In the genomic region with DNA sequence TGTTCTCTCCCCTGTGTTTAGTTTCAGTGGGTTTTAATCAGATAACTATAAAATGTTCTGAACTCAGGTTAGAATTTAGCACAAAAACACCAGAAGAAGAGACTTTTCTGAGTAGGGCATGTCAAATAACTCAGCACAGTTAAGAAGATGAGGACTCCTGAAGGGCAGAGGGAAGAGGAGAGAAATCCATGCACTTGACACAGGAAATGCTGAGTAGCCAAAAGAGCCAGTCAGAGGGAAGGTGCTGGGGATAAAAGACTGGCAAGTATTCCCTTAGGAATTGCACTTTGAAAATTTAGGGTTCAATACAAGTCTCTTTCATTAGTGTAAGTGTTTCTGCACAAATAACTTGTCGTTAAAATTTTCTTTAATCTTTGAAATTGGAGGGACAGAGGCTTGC, we compare ENCODE assay signal across 25 mouse cellular contexts.
A peak's percentile ranks its signal among the peaks of the same experiment; 100 is the strongest.
DNase-seq lines count a peak whose midpoint lies in the region; ATAC-seq and TF ChIP-seq lines count a peak whose summit lies in the region.
"Had no signal": no experiment of that assay in that cellular context is flagged by ENCODE, and none has a peak within 500 bp of the region (broad histone marks: within the 10 kb centered on the region; RNA-seq: fewer than 3 reads in every experiment).

No protein-coding gene starts in this region.

- ATAC-seq in midbrain, embryonic 11.5 days (ENCODE audit: low FRiP score) = peak; percentile 58; the same call in 1 of the 2 replicates
- ATAC-seq in midbrain, embryonic 15.5 days (replicated peaks) = no peak
- ATAC-seq in midbrain, embryonic 14.5 days (ENCODE audit: low FRiP score, low TSS enrichment) = no peak
- ATAC-seq: activated CD4-positive, CD25-positive, alpha-beta regulatory T cell, adult 4 months; CD4-positive, CD25-positive, alpha-beta regulatory T cell, adult 4 months; forebrain, embryonic 13.5 days; forebrain, embryonic 15.5 days; forebrain, postnatal 0 days; Patski had no signal

- H3K9ac ChIP-seq in midbrain, embryonic 11.5 days (ENCODE audit: low read length) = no peak overlapping the region
- no peak overlapping the region for H3K9ac ChIP-seq in midbrain, embryonic 15.5 days
- H3K9ac ChIP-seq in midbrain, embryonic 14.5 days (replicated peaks; ENCODE audit: low read length) = no peak overlapping the region
- H3K9ac ChIP-seq: embryonic facial prominence, embryonic 12.5 days; forebrain, embryonic 13.5 days; forebrain, embryonic 15.5 days; forebrain, postnatal 0 days had no signal

- 17% methylated on average over 1 of the region's 1 CpGs for WGBS in midbrain, embryonic 11.5 days
- WGBS in midbrain, embryonic 15.5 days = 14% methylated on average over 1 of the region's 1 CpGs
- 11% methylated on average over 1 of the region's 1 CpGs for WGBS in midbrain, embryonic 14.5 days
- WGBS in midbrain, embryonic 10.5 days = 19% methylated on average over 1 of the region's 1 CpGs

- TF ChIP-seq CTCF in brain, embryonic 14.5 days (IDR thresholded peaks at IDR 0.05; ENCODE audit: borderline replicate concordance, extremely low read depth, insufficient read depth, insufficient read length) = no peak

- peak; percentile 85 for DNase-seq in midbrain, embryonic 11.5 days (ENCODE audit: low spot score, missing footprints)
- peak; percentile 17 for DNase-seq in midbrain, embryonic 14.5 days
- no peak for DNase-seq in midbrain, embryonic 10.5 days (ENCODE audit: low spot score)
- DNase-seq in brain, embryonic 14.5 days (ENCODE audit: low read depth) = peak; percentile 6
- DNase-seq in cerebellum, postnatal 25 days = no peak
- DNase-seq: adrenal gland, adult 8-10 months; adrenal gland, postnatal 14 days; adrenal gland, postnatal 36 days; B cell, adult 2 months; cerebellum, adult 11 months; cerebellum, adult 18-20 months; cerebellum, adult 8-10 months; cerebellum, adult 9-11 months; cerebellum, postnatal 14 days; forebrain, postnatal 0 days had no signal

- no peak for TF ChIP-seq POLR2A in brain, embryonic 14.5 days (IDR thresholded peaks at IDR 0.05; ENCODE audit: borderline replicate concordance, extremely low read depth, insufficient read depth, insufficient read length, poor library complexity, severe bottlenecking)

- H3K36me3 ChIP-seq in midbrain, embryonic 11.5 days (ENCODE audit: control insufficient read depth, insufficient read depth, low read length) = no peaks in the 10 kb centered on the region
- H3K36me3 ChIP-seq in midbrain, embryonic 15.5 days (replicated peaks) = no peaks in the 10 kb centered on the region
- H3K36me3 ChIP-seq in midbrain, embryonic 14.5 days (ENCODE audit: control insufficient read depth, insufficient read depth, low read length) = no peaks in the 10 kb centered on the region
- H3K36me3 ChIP-seq in midbrain, embryonic 10.5 days = no peaks in the 10 kb centered on the region
- H3K36me3 ChIP-seq: embryonic facial prominence, embryonic 10.5 days; embryonic facial prominence, embryonic 12.5 days; forebrain, embryonic 15.5 days; G1E had no signal

- H3K9me3 ChIP-seq in midbrain, embryonic 11.5 days (ENCODE audit: control insufficient read depth, low read length) = no peaks in the 10 kb centered on the region
- H3K9me3 ChIP-seq in midbrain, embryonic 15.5 days = no peaks in the 10 kb centered on the region
- H3K9me3 ChIP-seq in midbrain, embryonic 14.5 days (ENCODE audit: control insufficient read depth, low read length) = no peaks in the 10 kb centered on the region
- no peaks in the 10 kb centered on the region for H3K9me3 ChIP-seq in midbrain, embryonic 10.5 days (replicated peaks)
- H3K9me3 ChIP-seq: embryonic facial prominence, embryonic 10.5 days; embryonic facial prominence, embryonic 12.5 days; forebrain, embryonic 13.5 days; forebrain, embryonic 15.5 days; G1E had no signal

- H3K4me1 ChIP-seq in midbrain, embryonic 11.5 days (ENCODE audit: control insufficient read depth, insufficient read depth, low read length) = peaks cover 5% of the 10 kb centered on the region; the same call in 1 of the 2 replicates
- no peaks in the 10 kb centered on the region for H3K4me1 ChIP-seq in midbrain, embryonic 15.5 days
- H3K4me1 ChIP-seq in midbrain, embryonic 14.5 days (ENCODE audit: control insufficient read depth, insufficient read depth, low read length) = no peaks in the 10 kb centered on the region
- H3K4me1 ChIP-seq in midbrain, embryonic 10.5 days = peaks cover 10% of the 10 kb centered on the region
- H3K4me1 ChIP-seq: embryonic facial prominence, embryonic 10.5 days; embryonic facial prominence, embryonic 12.5 days; forebrain, embryonic 13.5 days; forebrain, embryonic 15.5 days had no signal

- no peak overlapping the region for H3K27ac ChIP-seq in midbrain, embryonic 11.5 days (ENCODE audit: low read depth, low read length)
- no peak overlapping the region for H3K27ac ChIP-seq in midbrain, embryonic 15.5 days
- no peak overlapping the region for H3K27ac ChIP-seq in midbrain, embryonic 14.5 days (replicated peaks; ENCODE audit: low read depth, low read length)
- H3K27ac ChIP-seq in midbrain, embryonic 10.5 days (replicated peaks) = no peak overlapping the region
- H3K27ac ChIP-seq: embryonic facial prominence, embryonic 10.5 days; embryonic facial prominence, embryonic 12.5 days; forebrain, embryonic 13.5 days; forebrain, embryonic 15.5 days had no signal

- no peak overlapping the region for H3K4me3 ChIP-seq in midbrain, embryonic 11.5 days (ENCODE audit: low read depth, low read length)
- H3K4me3 ChIP-seq in midbrain, embryonic 15.5 days = no peak overlapping the region
- H3K4me3 ChIP-seq in midbrain, embryonic 14.5 days (replicated peaks; ENCODE audit: low read depth, low read length) = no peak overlapping the region
- H3K4me3 ChIP-seq in midbrain, embryonic 10.5 days = no peak overlapping the region
- H3K4me3 ChIP-seq: embryonic facial prominence, embryonic 10.5 days; embryonic facial prominence, embryonic 12.5 days; forebrain, embryonic 13.5 days; forebrain, embryonic 15.5 days had no signal

- no peaks in the 10 kb centered on the region for H3K27me3 ChIP-seq in midbrain, embryonic 11.5 days (ENCODE audit: control insufficient read depth, insufficient read depth, low read length)
- no peaks in the 10 kb centered on the region for H3K27me3 ChIP-seq in midbrain, embryonic 15.5 days (replicated peaks)
- H3K27me3 ChIP-seq in midbrain, embryonic 14.5 days (ENCODE audit: control insufficient read depth, insufficient read depth, low read length) = no peaks in the 10 kb centered on the region
- no peaks in the 10 kb centered on the region for H3K27me3 ChIP-seq in midbrain, embryonic 10.5 days (ENCODE audit: low read depth, poor library complexity, severe bottlenecking)
- H3K27me3 ChIP-seq: CH12.LX; embryonic facial prominence, embryonic 12.5 days; forebrain, embryonic 13.5 days; forebrain, embryonic 15.5 days; Patski had no signal

- H3K4me2 ChIP-seq in midbrain, embryonic 11.5 days = no peak overlapping the region
- H3K4me2 ChIP-seq in midbrain, embryonic 15.5 days = no peak overlapping the region
- no peak overlapping the region for H3K4me2 ChIP-seq in midbrain, embryonic 14.5 days (ENCODE audit: low read length)
- H3K4me2 ChIP-seq: embryonic facial prominence, embryonic 12.5 days; forebrain, embryonic 13.5 days; forebrain, embryonic 15.5 days had no signal

Comparison
In these comparisons a context has a peak if more than half of its experiments do, and no peak if none do; other contexts are left out.
1. DNase-seq: peak in midbrain, embryonic 11.5 days (single experiment), midbrain, embryonic 14.5 days (single experiment) and brain, embryonic 14.5 days (single experiment); none in midbrain, embryonic 10.5 days (single experiment) and cerebellum, postnatal 25 days (0 of 2).